Mouse (Mus musculus): ENCODE results near the gene Dctn3. TPM values are rescaled to one million over a fixed set of nuclear protein-coding genes. Genes with fewer than 3 reads are reported as not detected.
A peak's percentile ranks its signal among the peaks of the same experiment; 100 is the strongest.
"Not testable (repeated sequence)": the region's sequence is repeated elsewhere in the genome, so short reads cannot be mapped to it uniquely, and the experiment has no call there.

The Dctn3 gene
- polyA plus RNA-seq (2015; fragmentation: Nextera tagmentation; extraction: Ambion mirVana), result 137 and 149 TPM in 2 replicates

GRCm38 (mm10) chr4:41722918-41723351 lies at the start of gene Dctn3:
Dctn3 (minus strand) TSS chr4:41723170.
- peaks cover 44% of the 10 kb centered on the region for H3K27me3 ChIP-seq (ENCODE audit: insufficient read depth, low read length)
- peak within 1 kb of the TSS; percentile 88 for H3K4me2 ChIP-seq (replicated peaks; ENCODE audit: low read depth, low read length)
- H3K4me3 ChIP-seq (ENCODE audit: low read length), result peak within 1 kb of the TSS; percentile 81
- H3K4me1 ChIP-seq (ENCODE audit: insufficient read depth, low read length), result peaks cover 22% of the 10 kb centered on the region
- H3K27ac ChIP-seq (ENCODE audit: low read length), result no peak within 1 kb of the TSS
- H3K9ac ChIP-seq (replicated peaks; ENCODE audit: low read length), result peak within 1 kb of the TSS; percentile 84
- peak; percentile 95 for ATAC-seq (ENCODE audit: low FRiP score, low TSS enrichment)
- 0% methylated on average over 27 of the region's 27 CpGs for WGBS
- H3K36me3 ChIP-seq (ENCODE audit: insufficient read depth, low read length), result peaks cover 17% of the 10 kb centered on the region
- no peaks in the 10 kb centered on the region for H3K9me3 ChIP-seq (ENCODE audit: low read length)

DNA sequence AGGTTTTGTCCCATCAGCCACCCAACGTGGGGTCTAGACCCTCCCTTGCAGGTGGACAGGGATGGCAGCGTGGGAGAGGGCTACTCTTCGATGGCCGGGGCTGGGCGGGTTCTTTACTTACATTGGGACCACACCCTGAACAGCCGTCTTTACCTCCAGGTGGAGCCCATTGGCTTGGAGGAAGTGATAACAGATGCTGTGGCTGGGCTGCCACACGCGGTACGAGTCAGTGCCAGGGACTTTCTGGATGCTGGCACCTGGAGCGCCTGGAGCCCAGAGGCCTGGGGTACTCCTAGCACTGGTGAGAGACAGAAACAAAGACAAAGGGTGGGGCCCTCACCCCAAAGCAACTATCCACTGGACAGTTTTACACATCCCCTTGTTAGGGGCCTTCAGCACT lies 44.3 kb upstream of the Dctn3 start:
- not testable (repeated sequence) for H3K36me3 ChIP-seq (ENCODE audit: insufficient read depth, low read length); H3K4me2 ChIP-seq (replicated peaks; ENCODE audit: low read depth, low read length); H3K4me1 ChIP-seq (ENCODE audit: insufficient read depth, low read length); H3K9ac ChIP-seq (replicated peaks; ENCODE audit: low read length); H3K27ac ChIP-seq (ENCODE audit: low read length); H3K4me3 ChIP-seq (ENCODE audit: low read length); H3K9me3 ChIP-seq (ENCODE audit: low read length); ATAC-seq (ENCODE audit: low FRiP score, low TSS enrichment); H3K27me3 ChIP-seq (ENCODE audit: insufficient read depth, low read length)
- 82% methylated on average over 10 of the region's 10 CpGs for WGBS

DNA sequence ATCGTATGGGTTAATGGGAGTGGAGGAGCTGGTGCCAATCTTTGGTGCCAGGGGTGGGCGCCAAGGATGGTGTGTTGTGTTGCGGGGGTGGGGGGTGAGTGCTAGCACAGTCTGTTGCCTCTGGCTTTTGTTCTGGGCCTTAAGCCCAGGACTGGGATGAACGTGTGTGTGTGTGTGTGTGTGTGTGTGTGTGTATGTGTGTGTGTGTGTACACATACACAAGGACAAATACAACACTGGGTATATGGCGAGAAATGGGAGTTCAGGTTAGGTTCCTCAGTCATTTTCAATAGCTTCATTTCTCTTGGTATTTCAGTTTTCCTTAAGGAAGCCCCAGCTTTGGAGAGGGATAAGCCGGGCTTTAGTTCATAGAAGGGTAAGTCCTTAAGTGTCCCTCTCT lies 40.2 kb upstream of the Dctn3 start:
- peaks cover 32% of the 10 kb centered on the region for H3K4me1 ChIP-seq (ENCODE audit: insufficient read depth, low read length)
- 81% methylated on average over 3 of the region's 6 CpGs for WGBS
- not testable (repeated sequence) for H3K9me3 ChIP-seq (ENCODE audit: low read length); ATAC-seq (ENCODE audit: low FRiP score, low TSS enrichment); H3K36me3 ChIP-seq (ENCODE audit: insufficient read depth, low read length); H3K9ac ChIP-seq (replicated peaks; ENCODE audit: low read length); H3K4me3 ChIP-seq (ENCODE audit: low read length); H3K27me3 ChIP-seq (ENCODE audit: insufficient read depth, low read length); H3K27ac ChIP-seq (ENCODE audit: low read length)
- peak overlapping the region; percentile 65; the same call in 1 of the 2 replicates for H3K4me2 ChIP-seq (replicated peaks; ENCODE audit: low read depth, low read length)

GRCm38 (mm10) chr4:41762688-41763114 lies 39.7 kb upstream of the Dctn3 start:
- Histone ChIP-seq H3K4me1 (ENCODE audit: insufficient read depth, low read length) (peaks cover 37% of the 10 kb centered on the region), H3K4me2 (replicated peaks; ENCODE audit: low read depth, low read length) (peak overlapping the region; percentile 65), H3K4me3 (ENCODE audit: low read length) (peak overlapping the region; percentile 52), H3K27ac (ENCODE audit: low read length) (peak overlapping the region; percentile 92), H3K9ac (replicated peaks; ENCODE audit: low read length) (peak overlapping the region; percentile 71)
- ATAC-seq (ENCODE audit: low FRiP score, low TSS enrichment); H3K27me3 ChIP-seq (ENCODE audit: insufficient read depth, low read length); H3K36me3 ChIP-seq (ENCODE audit: insufficient read depth, low read length); H3K9me3 ChIP-seq (ENCODE audit: low read length): not testable (repeated sequence)
- WGBS, result 34% methylated on average over 8 of the region's 8 CpGs

DNA sequence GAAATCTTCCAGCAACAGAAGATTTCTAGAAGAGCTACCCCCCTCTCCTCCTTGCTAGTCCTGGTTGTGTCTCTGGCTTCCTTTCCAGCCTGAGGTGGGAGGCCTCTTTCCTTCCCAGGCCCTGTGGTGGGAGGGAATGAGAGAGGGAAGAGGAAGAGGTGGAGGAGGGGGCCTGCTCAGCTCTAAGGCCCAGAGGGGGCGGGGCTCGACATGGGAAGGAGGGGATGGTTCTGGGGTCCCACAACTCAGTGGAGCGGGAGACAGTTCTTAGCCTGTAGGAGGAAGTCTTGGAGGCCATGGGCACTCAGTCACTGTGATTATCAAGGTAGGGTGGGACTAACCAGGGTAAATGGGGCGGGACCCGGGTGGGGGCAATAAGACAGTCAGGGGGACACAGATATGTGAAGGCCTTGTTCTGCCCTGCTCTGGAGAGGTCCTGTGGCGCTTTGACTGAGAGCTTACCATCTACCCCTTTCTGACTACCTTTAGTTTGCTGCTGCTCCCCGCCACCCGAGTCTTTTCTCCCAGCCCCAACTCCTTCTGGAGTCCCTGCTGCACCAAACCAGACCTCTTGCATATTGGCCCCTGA lies 39.2 kb upstream of the Dctn3 start:
- peak overlapping the region; percentile 71 for H3K9ac ChIP-seq (replicated peaks; ENCODE audit: low read length)
- peaks cover 38% of the 10 kb centered on the region for H3K4me1 ChIP-seq (ENCODE audit: insufficient read depth, low read length)
- H3K36me3 ChIP-seq (ENCODE audit: insufficient read depth, low read length), result no peaks in the 10 kb centered on the region
- H3K4me3 ChIP-seq (ENCODE audit: low read length), result peak overlapping the region; percentile 52
- no peaks in the 10 kb centered on the region for H3K9me3 ChIP-seq (ENCODE audit: low read length)
- peak; percentile 60 for ATAC-seq (ENCODE audit: low FRiP score, low TSS enrichment)
- 31% methylated on average over 8 of the region's 8 CpGs for WGBS
- peak overlapping the region; percentile 92 for H3K27ac ChIP-seq (ENCODE audit: low read length)
- peak overlapping the region; percentile 65 for H3K4me2 ChIP-seq (replicated peaks; ENCODE audit: low read depth, low read length)
- no peaks in the 10 kb centered on the region for H3K27me3 ChIP-seq (ENCODE audit: insufficient read depth, low read length)

GRCm38 (mm10) chr4:41761680-41762079 lies 38.7 kb upstream of the Dctn3 start:
- Histone ChIP-seq H3K9ac (replicated peaks; ENCODE audit: low read length) (peak overlapping the region; percentile 71), H3K4me2 (replicated peaks; ENCODE audit: low read depth, low read length) (peak overlapping the region; percentile 65), H3K9me3 (ENCODE audit: low read length) (no peaks in the 10 kb centered on the region), H3K4me1 (ENCODE audit: insufficient read depth, low read length) (peaks cover 38% of the 10 kb centered on the region), H3K4me3 (ENCODE audit: low read length) (peak overlapping the region; percentile 52), H3K27ac (ENCODE audit: low read length) (peak overlapping the region; percentile 92), H3K36me3 (ENCODE audit: insufficient read depth, low read length) (no peaks in the 10 kb centered on the region), H3K27me3 (ENCODE audit: insufficient read depth, low read length) (no peaks in the 10 kb centered on the region)
- ATAC-seq (ENCODE audit: low FRiP score, low TSS enrichment), result no peak

- ATAC-seq (ENCODE audit: low FRiP score, low TSS enrichment), result peak; percentile 19
- Histone ChIP-seq H3K36me3 (ENCODE audit: insufficient read depth, low read length) (no peaks in the 10 kb centered on the region), H3K9ac (replicated peaks; ENCODE audit: low read length) (peak overlapping the region; percentile 71), H3K4me1 (ENCODE audit: insufficient read depth, low read length) (peaks cover 44% of the 10 kb centered on the region), H3K27me3 (ENCODE audit: insufficient read depth, low read length) (no peaks in the 10 kb centered on the region), H3K27ac (ENCODE audit: low read length) (peak overlapping the region; percentile 92), H3K4me2 (replicated peaks; ENCODE audit: low read depth, low read length) (peak overlapping the region; percentile 65), H3K9me3 (ENCODE audit: low read length) (no peaks in the 10 kb centered on the region), H3K4me3 (ENCODE audit: low read length) (peak overlapping the region; percentile 52)
- WGBS, result 63% methylated on average over 4 of the region's 4 CpGs
Measured at GRCm38 (mm10) chr4:41760911-41761310, 37.9 kb upstream of the Dctn3 start.

GRCm38 (mm10) chr4:41760288-41760721 lies 37.3 kb upstream of the Dctn3 start:
- H3K9me3 ChIP-seq (ENCODE audit: low read length), result no peaks in the 10 kb centered on the region
- ATAC-seq (ENCODE audit: low FRiP score, low TSS enrichment), result peak; percentile 93
- no peaks in the 10 kb centered on the region for H3K36me3 ChIP-seq (ENCODE audit: insufficient read depth, low read length)
- H3K27ac ChIP-seq (ENCODE audit: low read length), result peak overlapping the region; percentile 92
- peaks cover 44% of the 10 kb centered on the region for H3K4me1 ChIP-seq (ENCODE audit: insufficient read depth, low read length)
- peak overlapping the region; percentile 65 for H3K4me2 ChIP-seq (replicated peaks; ENCODE audit: low read depth, low read length)
- 1% methylated on average over 15 of the region's 15 CpGs for WGBS
- no peaks in the 10 kb centered on the region for H3K27me3 ChIP-seq (ENCODE audit: insufficient read depth, low read length)
- peak overlapping the region; percentile 71 for H3K9ac ChIP-seq (replicated peaks; ENCODE audit: low read length)
- H3K4me3 ChIP-seq (ENCODE audit: low read length), result peak overlapping the region; percentile 52

DNA sequence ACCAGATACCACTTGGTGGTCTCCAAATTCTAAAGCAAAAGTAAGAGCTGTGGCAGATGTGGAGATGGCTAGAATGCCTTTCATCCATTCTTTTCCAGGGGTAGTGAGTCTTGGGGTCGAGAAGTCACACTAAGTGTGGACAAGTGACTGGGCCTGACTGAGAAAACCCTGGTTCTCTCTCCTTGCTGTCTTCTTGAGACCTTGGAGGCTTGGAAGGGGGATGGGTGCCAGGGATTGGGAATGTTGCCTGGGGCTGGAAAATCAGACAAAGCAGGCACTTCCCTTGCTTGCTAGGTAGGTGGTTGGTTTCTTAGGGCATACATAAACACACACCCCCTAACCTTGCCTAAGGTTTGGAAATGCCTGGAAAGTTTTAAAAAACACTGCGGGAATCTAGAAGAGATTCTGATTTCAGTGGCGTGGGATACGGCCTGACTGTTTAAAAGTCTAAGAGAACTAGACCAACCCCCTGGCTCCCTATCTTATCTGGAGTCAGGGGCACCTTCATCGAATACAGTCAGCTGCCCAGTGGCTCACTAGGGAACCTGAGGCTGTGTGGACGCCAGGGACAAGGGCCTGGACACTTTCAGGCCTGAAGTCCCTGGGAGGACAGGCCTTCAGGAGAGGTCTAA lies 36.8 kb upstream of the Dctn3 start:
- WGBS, result 36% methylated on average over 6 of the region's 6 CpGs
- no peak for ATAC-seq (ENCODE audit: low FRiP score, low TSS enrichment)

GRCm38 (mm10) chr4:41759206-41759605 lies 36.2 kb upstream of the Dctn3 start:
- no peak for ATAC-seq (ENCODE audit: low FRiP score, low TSS enrichment)
- Histone ChIP-seq H3K4me3 (ENCODE audit: low read length) (no peak overlapping the region), H3K9ac (replicated peaks; ENCODE audit: low read length) (no peak overlapping the region), H3K27me3 (ENCODE audit: insufficient read depth, low read length) (no peaks in the 10 kb centered on the region), H3K4me1 (ENCODE audit: insufficient read depth, low read length) (peaks cover 49% of the 10 kb centered on the region), H3K27ac (ENCODE audit: low read length) (peak overlapping the region; percentile 92; the same call in 1 of the 2 replicates), H3K4me2 (replicated peaks; ENCODE audit: low read depth, low read length) (no peak overlapping the region), H3K36me3 (ENCODE audit: insufficient read depth, low read length) (no peaks in the 10 kb centered on the region), H3K9me3 (ENCODE audit: low read length) (no peaks in the 10 kb centered on the region)
- 76% methylated on average over 9 of the region's 9 CpGs for WGBS

More for the DNA sequence above, 36.8 kb upstream of the Dctn3 start:
- Histone ChIP-seq H3K4me3 (ENCODE audit: low read length) (peak overlapping the region; percentile 52), H3K4me1 (ENCODE audit: insufficient read depth, low read length) (peaks cover 47% of the 10 kb centered on the region), H3K27me3 (ENCODE audit: insufficient read depth, low read length) (no peaks in the 10 kb centered on the region), H3K9ac (replicated peaks; ENCODE audit: low read length) (peak overlapping the region; percentile 71), H3K36me3 (ENCODE audit: insufficient read depth, low read length) (no peaks in the 10 kb centered on the region), H3K9me3 (ENCODE audit: low read length) (no peaks in the 10 kb centered on the region), H3K4me2 (replicated peaks; ENCODE audit: low read depth, low read length) (peak overlapping the region; percentile 65), H3K27ac (ENCODE audit: low read length) (peak overlapping the region; percentile 92)

All from kidney, embryonic 16.5 days (tissue).